Mouse (Mus musculus): Measurements from ENCODE around the gene Kng2.
"Not testable (repeated sequence)": the region's sequence is repeated elsewhere in the genome, so short reads cannot be mapped to it uniquely, and the experiment has no call there.

The Kng2 gene

DNA sequence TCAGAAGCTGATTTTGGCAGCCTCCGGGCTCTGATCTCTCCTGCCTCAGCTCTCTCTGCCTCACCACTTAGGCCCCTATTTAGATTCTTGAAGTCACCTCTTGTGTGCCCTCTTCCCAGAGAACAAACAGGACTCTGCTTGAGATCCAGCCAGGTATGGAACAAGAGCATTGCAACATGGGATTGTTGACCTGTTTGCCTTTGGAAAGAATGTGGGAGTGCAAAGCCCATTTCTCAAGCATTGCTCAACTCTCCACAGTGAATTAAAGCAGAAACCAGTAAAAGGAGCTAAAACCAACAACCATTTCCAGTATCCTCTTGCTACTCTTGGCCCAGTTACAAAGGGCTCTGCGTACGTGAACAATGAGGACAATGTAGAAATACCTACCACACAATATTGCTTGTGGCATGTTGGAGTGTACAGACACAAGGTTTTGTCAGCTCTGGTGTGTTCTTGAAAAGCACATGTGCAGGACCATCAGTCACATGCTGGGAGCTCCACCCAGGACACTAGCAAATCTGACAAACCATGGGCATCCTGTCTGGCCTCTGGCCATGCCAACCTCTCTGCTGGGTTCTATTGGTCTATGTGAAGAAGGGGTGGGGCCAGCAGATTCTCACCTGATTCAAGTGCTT is at the start of gene Kng2:
Kng2 (minus strand) TSS at position 517 of the 635 bp plus-strand sequence.
- in situ Hi-C loops (cut with MseI, MboI) = not testable (repeated sequence)

GRCm38 (mm10) chr16:23077516-23077915 is 48.2 kb upstream of the Kng2 start:
- in situ Hi-C loops (cut with MseI, MboI) = not testable (repeated sequence)

- in situ Hi-C loops (cut with MseI, MboI) = not testable (repeated sequence)
Measured at GRCm38 (mm10) chr16:23060781-23061325, 31.6 kb upstream of the Kng2 start.

- in situ Hi-C loops (cut with MseI, MboI) = not testable (repeated sequence)
Measured at GRCm38 (mm10) chr16:23059630-23060029, 30.3 kb upstream of the Kng2 start.

- in situ Hi-C loops (cut with MseI, MboI) = not testable (repeated sequence)
Measured at GRCm38 (mm10) chr16:23057668-23058447, 28.6 kb upstream of the Kng2 start, which contains the start of gene Kng1. Gene Kng1 (plus strand): TSS chr16:23057865.

GRCm38 (mm10) chr16:23046319-23046718 is 17.0 kb upstream of the Kng2 start:
- in situ Hi-C loops (cut with MseI, MboI) = loop anchor here (5.0 to 10.0 kb wide), 2 partner anchors 169 to 172 kb away; no protein-coding TSS in a partner anchor

DNA sequence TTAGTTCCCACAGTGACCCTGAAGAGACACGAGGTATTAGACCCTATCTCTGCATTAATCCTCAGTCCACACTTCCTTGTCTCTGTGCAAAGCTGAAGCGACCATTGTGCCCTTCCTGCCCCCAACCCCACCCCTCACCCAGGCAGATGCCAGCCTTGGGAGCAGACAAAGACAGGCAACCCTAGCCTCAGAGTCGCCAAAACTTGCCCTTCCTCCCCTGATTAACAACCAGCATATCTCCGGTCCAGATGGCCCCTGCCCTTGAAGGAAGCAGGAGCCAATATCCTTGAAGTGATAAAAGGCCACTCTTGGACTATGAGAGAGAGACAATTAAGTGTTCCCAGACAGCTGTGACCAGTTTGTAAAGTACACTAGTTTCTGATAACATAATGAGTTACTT is 11.6 kb upstream of the Kng2 start:
- in situ Hi-C loops (cut with MseI, MboI) = loop anchor here in 1 of 2 experiments (10.0 kb wide), 1 partner anchor 166 kb away; no protein-coding TSS in a partner anchor

GRCm38 (mm10) chr16:23039281-23039680 is 10.0 kb upstream of the Kng2 start:
- in situ Hi-C loops (cut with MseI, MboI) = no loop called here

- in situ Hi-C loops (cut with MseI, MboI) = no loop called here
Measured at GRCm38 (mm10) chr16:23037744-23038143, 8.5 kb upstream of the Kng2 start.

- in situ Hi-C loops (cut with MseI, MboI) = no loop called here
Measured at GRCm38 (mm10) chr16:23033673-23034072, 4.4 kb upstream of the Kng2 start.

DNA sequence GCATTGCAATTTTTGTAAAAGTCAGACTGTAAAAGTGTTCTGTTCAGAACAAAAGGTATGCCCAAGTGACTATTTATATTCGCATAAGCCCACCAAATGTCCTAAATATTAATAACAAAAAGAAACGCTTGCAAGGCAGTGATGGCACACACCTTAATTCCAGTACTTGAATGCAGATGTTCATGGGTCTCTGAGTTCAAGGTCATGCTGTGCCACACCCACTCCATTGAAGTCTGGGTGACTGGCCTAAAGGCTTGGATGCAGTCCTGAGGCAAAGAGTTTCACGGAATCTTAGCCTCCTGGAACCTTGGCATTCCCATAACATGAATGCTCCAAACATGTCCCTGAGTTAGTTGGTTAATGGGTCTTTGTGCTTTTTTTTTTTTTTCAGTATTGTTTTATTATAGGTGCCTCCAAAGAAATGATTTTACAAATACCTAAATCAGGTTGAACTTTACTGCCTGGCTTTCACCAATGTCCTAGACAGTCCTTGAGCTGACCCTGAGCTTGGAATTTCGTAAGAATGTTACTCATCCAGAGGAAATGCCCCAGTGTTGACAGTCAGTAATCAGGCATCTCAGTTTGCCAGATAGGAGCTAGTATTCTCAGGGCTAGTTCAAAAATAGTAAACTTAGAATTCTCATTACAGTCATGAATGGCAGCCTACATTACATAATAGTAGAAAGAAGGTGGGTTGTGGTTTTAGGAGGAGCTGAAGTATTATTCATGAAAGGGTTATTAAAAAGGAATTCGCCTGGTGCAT is 1.6 kb upstream of the Kng2 start:
- in situ Hi-C loops (cut with MseI, MboI) = no loop called here

DNA sequence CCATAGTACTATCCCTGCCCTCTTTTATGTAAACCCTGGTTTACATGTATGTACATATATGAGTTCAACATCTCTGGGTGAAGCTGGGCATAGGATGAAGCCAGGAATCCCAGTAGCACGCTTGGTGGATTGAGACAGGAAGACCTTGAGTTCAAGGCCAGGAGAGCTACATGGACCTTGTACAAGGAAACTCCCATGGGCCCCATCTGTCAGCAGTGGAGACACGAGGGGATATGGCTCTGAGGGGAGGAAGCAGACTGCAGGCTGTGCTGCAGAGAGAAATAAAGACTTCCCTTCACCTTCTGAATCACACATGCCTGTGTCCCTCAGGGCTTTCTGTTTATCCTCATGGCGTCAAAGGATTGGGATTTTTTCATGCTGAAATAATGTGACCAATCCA is 1.9 kb downstream of the Kng2 start:
- in situ Hi-C loops (cut with MseI, MboI) = not testable (repeated sequence)

GRCm38 (mm10) chr16:23026582-23026981 is 2.7 kb downstream of the Kng2 start:
- in situ Hi-C loops (cut with MseI, MboI) = no loop called here

DNA sequence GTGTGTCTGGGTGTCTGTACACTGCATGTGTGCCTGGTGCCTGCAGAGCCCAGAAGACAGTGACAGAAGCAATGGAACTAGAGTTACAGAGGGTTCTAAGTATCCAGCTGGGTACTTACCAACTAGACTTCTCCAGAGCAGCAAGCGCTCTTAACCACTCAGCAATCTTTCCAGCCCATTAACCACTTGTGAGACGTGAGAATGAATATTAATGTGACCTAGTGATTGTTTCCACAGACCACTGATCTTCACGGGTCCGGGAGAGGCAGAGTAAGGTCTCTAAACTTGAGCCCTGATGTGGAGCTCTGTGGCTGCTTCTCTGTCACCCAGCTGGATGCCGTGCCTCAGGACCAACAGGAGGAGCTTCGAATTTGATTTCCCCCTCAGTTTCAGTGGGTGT is 4.2 kb downstream of the Kng2 start:
- in situ Hi-C loops (cut with MseI, MboI) = no loop called here

DNA sequence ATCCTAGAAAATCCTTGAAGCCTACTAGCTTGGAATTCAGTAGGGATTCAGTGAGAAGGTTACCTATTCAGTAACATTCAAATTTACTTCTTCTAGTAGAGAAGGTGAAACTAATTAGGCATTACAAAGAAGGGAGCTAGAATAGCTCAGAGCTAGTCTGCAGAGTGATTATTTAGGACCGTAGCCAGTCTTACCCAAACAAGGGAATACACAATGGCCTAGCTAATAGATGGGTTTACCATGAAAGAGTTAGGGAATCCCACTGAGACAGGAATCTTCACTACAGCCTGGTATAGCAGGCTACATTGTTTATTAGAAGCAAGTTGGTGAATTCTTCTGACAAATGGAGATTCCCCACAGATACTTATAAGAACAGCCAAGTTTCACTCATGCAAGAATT is 8.7 kb downstream of the Kng2 start:
- in situ Hi-C loops (cut with MseI, MboI) = not testable (repeated sequence)

DNA sequence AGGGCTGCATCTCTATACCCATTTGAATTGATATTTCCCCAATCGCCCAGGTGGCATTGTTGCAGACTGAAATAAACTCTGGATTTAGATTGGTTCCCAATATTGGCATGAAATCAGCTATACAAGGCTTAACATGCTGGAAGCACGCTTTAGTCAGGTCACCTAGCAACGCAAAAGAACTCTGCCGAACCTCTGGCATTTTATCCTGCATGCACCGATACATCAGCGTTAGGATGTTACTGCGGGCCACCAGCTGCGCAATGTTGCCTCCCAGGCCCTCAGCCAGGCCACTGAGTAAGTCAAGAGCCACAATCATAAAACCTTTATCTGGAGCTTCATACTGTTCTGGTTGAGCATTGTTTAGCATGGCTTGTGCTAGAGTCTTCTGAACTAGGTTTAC is 14.6 kb downstream of the Kng2 start:
- in situ Hi-C loops (cut with MseI, MboI) = not testable (repeated sequence)

DNA sequence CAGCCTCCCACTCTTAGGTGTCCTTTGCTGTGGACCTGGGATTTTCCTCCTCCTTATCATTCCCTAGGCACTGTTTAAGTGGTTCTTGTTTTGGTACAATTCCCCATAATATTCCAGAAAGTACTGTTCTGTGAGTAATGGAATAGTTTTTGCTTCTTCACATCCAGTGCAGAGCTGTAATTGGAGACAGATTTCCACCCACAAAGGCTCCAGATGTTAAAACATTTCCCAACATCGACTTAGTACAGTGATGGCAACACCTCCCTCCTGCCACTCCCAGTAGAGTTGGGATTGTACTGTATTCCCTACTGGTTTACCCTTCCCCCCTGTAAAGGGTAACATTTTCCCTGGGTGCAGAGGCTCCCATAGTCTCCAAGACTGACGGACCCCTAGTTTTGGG is 15.5 kb downstream of the Kng2 start:
- in situ Hi-C loops (cut with MseI, MboI) = not testable (repeated sequence)

- in situ Hi-C loops (cut with MseI, MboI) = not testable (repeated sequence)
Measured at GRCm38 (mm10) chr16:22996951-22997350, 32.3 kb downstream of the Kng2 start.

DNA sequence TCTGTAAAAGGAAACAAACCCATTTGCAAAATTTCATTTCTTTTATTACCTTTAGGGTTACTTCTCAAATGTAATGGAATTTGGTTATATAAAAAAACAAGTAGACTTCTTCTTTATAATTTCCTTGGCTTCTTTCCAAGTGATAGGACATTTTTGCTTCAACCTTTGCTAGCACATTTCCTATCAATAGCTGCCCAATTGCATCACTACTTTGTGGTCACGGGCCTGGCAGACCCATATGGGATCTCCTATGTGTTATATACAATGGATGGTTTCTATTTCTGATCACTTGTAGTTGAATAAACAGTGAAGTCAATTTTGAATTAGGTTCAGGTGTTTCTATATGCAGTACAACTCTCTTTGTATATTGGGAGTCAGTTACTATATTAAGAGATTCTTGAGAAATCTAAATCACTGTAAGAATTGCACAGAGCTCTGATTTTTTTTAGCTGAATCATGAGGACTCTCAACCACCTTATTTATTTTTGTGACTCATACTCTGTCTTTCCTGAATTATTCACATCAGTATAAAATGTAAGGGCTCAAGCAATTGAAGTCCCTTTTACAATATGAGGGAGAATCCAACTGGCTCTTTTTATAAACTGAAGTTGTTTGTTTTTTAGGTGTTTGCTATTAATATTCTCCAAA is 61.8 kb downstream of the Kng2 start:
- in situ Hi-C loops (cut with MseI, MboI) = no loop called here

GRCm38 (mm10) chr16:22963293-22963692 is 66.0 kb downstream of the Kng2 start:
- in situ Hi-C loops (cut with MseI, MboI) = no loop called here

DNA sequence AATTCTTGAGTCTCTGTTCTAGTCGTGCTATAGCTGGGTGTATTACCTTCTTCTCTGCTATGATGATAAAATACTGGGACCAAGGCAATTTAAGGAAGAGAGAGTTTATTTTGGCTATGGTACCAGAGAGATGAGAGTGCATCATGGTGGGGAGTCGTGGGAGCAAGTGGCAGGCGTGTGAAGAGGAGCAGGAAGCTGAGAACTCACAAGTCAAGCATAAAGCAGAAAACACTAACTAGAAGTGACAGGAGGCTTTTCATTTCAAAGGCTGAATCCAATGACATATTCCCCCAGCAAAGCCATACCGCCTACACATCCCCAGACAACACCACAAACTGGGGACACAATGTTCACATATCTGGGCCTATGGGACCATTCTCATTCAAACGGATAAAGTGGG is 67.0 kb downstream of the Kng2 start:
- in situ Hi-C loops (cut with MseI, MboI) = no loop called here
